Mouse (Mus musculus): ENCODE measurements around the gene Sat2. TPM values are rescaled to one million over a fixed set of nuclear protein-coding genes. Genes with fewer than 3 reads are reported as not detected.

The Sat2 gene
- polyA plus RNA-seq (2015; fragmentation: Nextera tagmentation; extraction: Ambion mirVana): 27.6 and 31.3 TPM in 2 replicates

DNA sequence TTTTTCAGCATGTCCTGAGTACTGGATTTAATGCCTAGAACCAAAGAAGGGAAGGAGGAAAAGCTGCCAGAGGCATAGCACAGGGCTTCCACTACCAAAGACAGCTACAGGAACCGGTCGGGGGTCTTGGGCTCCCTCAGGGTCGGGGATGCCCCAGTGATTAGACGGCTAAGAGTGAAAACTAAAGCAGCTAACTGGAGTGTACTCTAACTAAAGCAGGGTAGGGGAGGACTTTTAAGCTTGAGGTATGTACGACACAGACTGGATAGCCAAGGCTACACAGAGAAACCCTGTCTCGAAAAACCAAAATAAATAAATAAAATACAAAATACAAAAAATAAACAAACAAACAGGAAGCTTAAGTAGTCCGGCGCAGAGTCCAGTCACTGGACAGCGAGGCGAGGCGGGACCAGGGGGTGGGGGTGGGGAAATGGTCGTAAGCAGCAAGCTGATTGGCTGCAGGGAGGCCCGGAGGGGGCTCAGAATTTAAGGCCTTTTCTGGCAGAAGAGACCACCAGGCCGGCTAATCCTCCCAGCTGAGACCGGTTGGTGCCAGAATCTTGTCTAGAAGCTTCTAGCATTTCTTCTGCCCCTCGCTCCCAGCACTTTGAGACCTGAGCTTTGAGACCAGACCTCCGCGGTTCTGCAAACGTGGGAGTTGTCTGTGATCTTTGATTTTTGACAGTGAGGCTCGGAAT, at the start of gene Sat2:
TSS of gene Sat2 (plus strand) at position 454 of the 698 bp plus-strand sequence.
- WGBS: under 1% methylated on average over 20 of the region's 20 CpGs
- H3K9me3 ChIP-seq (replicated peaks; ENCODE audit: low read length): no peaks in the 10 kb centered on the region
- peak within 1 kb of the TSS; percentile 82 for H3K9ac ChIP-seq (ENCODE audit: low read depth, low read length)
- no peaks in the 10 kb centered on the region for H3K36me3 ChIP-seq (ENCODE audit: insufficient read depth, low read length)
- peak; percentile 90 for DNase-seq (ENCODE audit: low spot score)
- peak within 1 kb of the TSS; percentile 69 for H3K4me3 ChIP-seq (replicated peaks; ENCODE audit: low read depth, low read length)
- no peaks in the 10 kb centered on the region for H3K27me3 ChIP-seq (ENCODE audit: insufficient read depth, low read length)
- H3K4me1 ChIP-seq (replicated peaks; ENCODE audit: insufficient read depth, low read length): peaks cover 8% of the 10 kb centered on the region; the same call in 1 of the 2 replicates
- H3K4me2 ChIP-seq (ENCODE audit: low read length): peak within 1 kb of the TSS; percentile 84
- ATAC-seq (replicated peaks; ENCODE audit: low FRiP score, low read depth): peak; percentile 83
- TF ChIP-seq CTCF (IDR thresholded peaks at IDR 0.05; ENCODE audit: low read depth): no peak
- peak within 1 kb of the TSS; percentile 83 for H3K27ac ChIP-seq

DNA sequence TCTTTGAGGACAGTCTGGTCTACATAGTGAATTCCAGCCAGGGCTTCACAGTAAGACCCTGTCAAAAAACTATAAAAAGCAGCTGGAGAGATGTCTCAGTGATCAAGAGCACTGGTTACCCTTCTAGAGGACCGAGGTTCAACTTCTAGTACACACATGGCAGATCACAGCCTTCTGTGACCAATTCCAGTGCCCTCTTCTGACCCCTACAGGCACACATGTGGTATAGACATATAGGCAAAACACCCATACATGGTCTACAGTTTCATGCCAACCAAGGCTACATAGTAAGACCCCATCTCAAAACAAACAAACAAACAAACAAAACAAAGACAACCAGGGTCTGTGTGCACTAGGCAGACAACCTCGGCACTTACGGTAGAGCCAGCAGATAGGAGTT, 46.6 kb upstream of the Sat2 start:
- no peaks in the 10 kb centered on the region for H3K27me3 ChIP-seq (ENCODE audit: insufficient read depth, low read length)
- peak; percentile 68 for TF ChIP-seq CTCF (IDR thresholded peaks at IDR 0.05; ENCODE audit: low read depth)
- ATAC-seq (replicated peaks; ENCODE audit: low FRiP score, low read depth): no peak
- H3K4me2 ChIP-seq (ENCODE audit: low read length): no peak overlapping the region
- H3K4me3 ChIP-seq (replicated peaks; ENCODE audit: low read depth, low read length): no peak overlapping the region
- H3K9me3 ChIP-seq (replicated peaks; ENCODE audit: low read length): no peaks in the 10 kb centered on the region
- WGBS: 63% methylated on average over 3 of the region's 3 CpGs
- H3K4me1 ChIP-seq (replicated peaks; ENCODE audit: insufficient read depth, low read length): peaks cover 14% of the 10 kb centered on the region; the same call in 1 of the 2 replicates
- H3K36me3 ChIP-seq (ENCODE audit: insufficient read depth, low read length): 0 out of 2 replicates have a peak, but pooled peaks cover 10% of the 10 kb centered on the region
- no peak overlapping the region for H3K27ac ChIP-seq
- no peak overlapping the region for H3K9ac ChIP-seq (ENCODE audit: low read depth, low read length)
- DNase-seq (ENCODE audit: low spot score): peak; percentile 63

DNA sequence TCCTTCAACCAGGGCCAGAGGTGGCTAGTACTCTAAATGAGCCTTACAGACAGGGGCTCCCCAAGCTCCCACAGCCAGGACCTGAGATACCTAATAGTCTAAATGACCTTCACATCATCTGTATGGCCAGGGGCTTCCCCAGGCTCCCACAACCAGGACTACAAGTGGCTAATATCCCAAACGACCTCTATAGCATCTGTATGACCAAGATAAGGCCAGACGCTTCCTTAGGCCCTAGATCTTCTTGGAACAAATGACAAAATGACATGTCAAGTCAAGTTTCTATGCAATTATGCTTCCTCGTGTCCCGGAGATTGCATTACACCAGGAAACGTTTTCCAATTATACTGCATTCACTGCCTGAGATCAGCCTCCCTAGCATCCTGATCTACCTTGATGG, 45.5 kb upstream of the Sat2 start:
- Histone ChIP-seq H3K36me3 (ENCODE audit: insufficient read depth, low read length) (0 out of 2 replicates have a peak, but pooled peaks cover 3% of the 10 kb centered on the region), H3K9me3 (replicated peaks; ENCODE audit: low read length) (no peaks in the 10 kb centered on the region), H3K4me3 (replicated peaks; ENCODE audit: low read depth, low read length) (no peak overlapping the region), H3K4me1 (replicated peaks; ENCODE audit: insufficient read depth, low read length) (peaks cover 14% of the 10 kb centered on the region; the same call in 1 of the 2 replicates), H3K27me3 (ENCODE audit: insufficient read depth, low read length) (no peaks in the 10 kb centered on the region), H3K4me2 (ENCODE audit: low read length) (no peak overlapping the region), H3K27ac (no peak overlapping the region), H3K9ac (ENCODE audit: low read depth, low read length) (no peak overlapping the region)
- ATAC-seq (replicated peaks; ENCODE audit: low FRiP score, low read depth) (no peak), DNase-seq (ENCODE audit: low spot score) (no peak)
- no peak for TF ChIP-seq CTCF (IDR thresholded peaks at IDR 0.05; ENCODE audit: low read depth)
- WGBS: 66% methylated on average over 5 of the region's 5 CpGs

DNA sequence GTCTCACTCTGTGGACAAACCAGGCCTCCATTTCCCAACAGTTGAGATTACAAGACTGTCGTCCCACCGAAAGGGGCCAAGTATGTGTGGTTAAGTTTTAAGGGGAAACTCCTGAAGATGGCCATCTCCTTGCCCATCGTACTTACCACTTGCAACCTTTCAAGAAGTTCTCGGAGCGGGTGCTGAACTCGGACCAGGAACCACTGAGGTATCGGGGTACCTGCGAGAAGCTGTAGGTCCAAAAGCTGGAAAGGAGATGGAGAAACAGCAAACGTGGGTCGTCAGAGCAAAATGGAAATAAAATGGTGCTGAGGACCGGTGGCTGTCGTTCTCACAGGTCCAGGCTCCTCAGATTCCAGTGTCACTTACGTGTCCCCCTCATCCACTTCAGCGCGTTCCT, 43.5 kb upstream of the Sat2 start:
- Histone ChIP-seq H3K27ac (peak overlapping the region; percentile 99; the same call in 1 of the 2 replicates), H3K4me2 (ENCODE audit: low read length) (peak overlapping the region; percentile 94), H3K9ac (ENCODE audit: low read depth, low read length) (peak overlapping the region; percentile 77), H3K4me3 (replicated peaks; ENCODE audit: low read depth, low read length) (peak overlapping the region; percentile 71), H3K9me3 (replicated peaks; ENCODE audit: low read length) (no peaks in the 10 kb centered on the region), H3K36me3 (ENCODE audit: insufficient read depth, low read length) (no peaks in the 10 kb centered on the region), H3K4me1 (replicated peaks; ENCODE audit: insufficient read depth, low read length) (peaks cover 17% of the 10 kb centered on the region; the same call in 1 of the 2 replicates), H3K27me3 (ENCODE audit: insufficient read depth, low read length) (no peaks in the 10 kb centered on the region)
- TF ChIP-seq CTCF (IDR thresholded peaks at IDR 0.05; ENCODE audit: low read depth): no peak
- DNase-seq (ENCODE audit: low spot score): no peak
- ATAC-seq (replicated peaks; ENCODE audit: low FRiP score, low read depth): no peak
- WGBS: 12% methylated on average over 15 of the region's 15 CpGs

DNA sequence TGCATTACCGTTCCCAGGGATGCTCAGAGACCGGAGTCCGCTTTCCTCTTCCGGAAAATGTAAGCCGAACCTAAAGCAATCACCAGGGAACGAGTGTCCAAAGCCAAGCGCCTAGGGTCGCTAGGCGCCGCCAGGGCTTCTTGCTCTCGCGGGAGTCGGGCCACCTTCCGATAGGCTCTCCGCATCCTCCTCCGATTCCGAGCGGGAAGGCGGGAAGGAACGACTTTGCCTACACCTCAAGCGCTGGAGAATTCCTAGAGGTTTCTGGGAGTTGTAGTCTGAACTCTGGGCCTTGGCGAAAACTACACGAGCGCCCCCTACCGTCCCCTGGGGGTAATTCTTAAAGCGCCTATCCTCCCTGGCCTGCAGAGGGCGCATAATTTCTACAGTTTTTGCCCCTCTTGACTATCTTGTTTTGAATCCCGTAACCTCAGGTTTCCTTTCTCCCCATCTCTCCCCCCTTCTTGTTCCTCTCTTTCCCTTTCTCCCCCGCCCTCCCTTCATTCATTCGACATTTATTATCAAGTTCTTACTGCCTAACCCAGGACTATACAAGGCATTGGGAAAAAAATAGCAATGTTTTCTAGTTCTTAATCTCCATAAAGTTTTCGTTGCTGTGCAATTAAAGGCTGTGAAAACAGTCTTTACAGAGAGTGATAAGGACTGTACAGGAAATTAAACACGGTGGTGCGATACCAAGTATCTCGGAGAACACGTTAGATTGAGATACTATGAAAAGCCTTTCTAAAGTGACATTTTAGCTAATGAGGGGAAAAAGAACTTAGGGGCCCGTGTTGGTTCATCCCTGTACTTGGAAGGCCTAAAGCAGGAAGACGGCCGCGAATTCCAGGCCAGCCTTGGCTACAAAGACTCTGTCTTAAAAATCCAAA, 42.5 kb upstream of the Sat2 start:
- Histone ChIP-seq H3K9me3 (replicated peaks; ENCODE audit: low read length) (no peaks in the 10 kb centered on the region), H3K36me3 (ENCODE audit: insufficient read depth, low read length) (no peaks in the 10 kb centered on the region), H3K4me2 (ENCODE audit: low read length) (peak overlapping the region; percentile 94), H3K27me3 (ENCODE audit: insufficient read depth, low read length) (no peaks in the 10 kb centered on the region), H3K4me3 (replicated peaks; ENCODE audit: low read depth, low read length) (peak overlapping the region; percentile 88), H3K27ac (peak overlapping the region; percentile 99), H3K4me1 (replicated peaks; ENCODE audit: insufficient read depth, low read length) (peaks cover 17% of the 10 kb centered on the region; the same call in 1 of the 2 replicates), H3K9ac (ENCODE audit: low read depth, low read length) (peak overlapping the region; percentile 88)
- peak; percentile 100 for TF ChIP-seq CTCF (IDR thresholded peaks at IDR 0.05; ENCODE audit: low read depth)
- peak; percentile 91 for ATAC-seq (replicated peaks; ENCODE audit: low FRiP score, low read depth)
- peak; percentile 100 for DNase-seq (ENCODE audit: low spot score)
- under 1% methylated on average over 39 of the region's 39 CpGs for WGBS

DNA sequence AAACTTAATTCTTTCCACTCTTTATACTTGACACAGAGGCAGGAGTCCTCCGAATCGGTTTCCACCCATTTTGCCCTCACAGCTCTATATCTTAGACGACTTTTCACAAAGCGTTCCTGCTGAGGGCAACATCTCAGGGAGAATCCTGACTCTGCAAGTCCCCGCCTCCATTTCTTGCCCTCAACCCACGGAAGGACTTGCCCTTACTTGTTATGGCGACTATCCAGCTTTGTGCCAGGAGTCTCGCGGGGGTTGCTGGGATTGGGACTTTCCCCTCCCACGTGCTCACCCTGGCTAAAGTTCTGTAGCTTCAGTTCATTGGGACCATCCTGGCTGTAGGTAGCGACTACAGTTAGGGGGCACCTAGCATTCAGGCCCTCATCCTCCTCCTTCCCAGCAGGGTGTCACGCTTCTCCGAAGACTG, 41.7 kb upstream of the Sat2 start, which contains the start of the genes Wrap53 and Trp53:
TSS of gene Wrap53 (minus strand) at position 165 of the 424 bp plus-strand sequence.
TSS of gene Trp53 (plus strand) at position 269 of the 424 bp plus-strand sequence.
- H3K36me3 ChIP-seq (ENCODE audit: insufficient read depth, low read length): no peaks in the 10 kb centered on the region
- H3K4me3 ChIP-seq (replicated peaks; ENCODE audit: low read depth, low read length): peak within 1 kb of the TSS; percentile 88
- H3K4me1 ChIP-seq (replicated peaks; ENCODE audit: insufficient read depth, low read length): peaks cover 17% of the 10 kb centered on the region; the same call in 1 of the 2 replicates
- peak; percentile 59 for ATAC-seq (replicated peaks; ENCODE audit: low FRiP score, low read depth)
- H3K9me3 ChIP-seq (replicated peaks; ENCODE audit: low read length): no peaks in the 10 kb centered on the region
- peak; percentile 99 for DNase-seq (ENCODE audit: low spot score)
- peak within 1 kb of the TSS; percentile 99 for H3K27ac ChIP-seq
- under 1% methylated on average over 13 of the region's 13 CpGs for WGBS
- peak; percentile 24; the same call in 1 of the 2 replicates for TF ChIP-seq CTCF (IDR thresholded peaks at IDR 0.05; ENCODE audit: low read depth)
- H3K27me3 ChIP-seq (ENCODE audit: insufficient read depth, low read length): no peaks in the 10 kb centered on the region
- H3K9ac ChIP-seq (ENCODE audit: low read depth, low read length): peak within 1 kb of the TSS; percentile 88
- H3K4me2 ChIP-seq (ENCODE audit: low read length): peak within 1 kb of the TSS; percentile 94

Data from kidney, postnatal 0 days (tissue).